Mouse (Mus musculus): Measurements from ENCODE around the gene Fcgr3. TPM values are rescaled to one million over a fixed set of nuclear protein-coding genes. Genes with fewer than 3 reads are reported as not detected.
"Not testable (repeated sequence)": the region's sequence is repeated elsewhere in the genome, so short reads cannot be mapped to it uniquely, and the experiment has no call there.

Fcgr3 gene
- polyA plus RNA-seq, 1 experiment from 2014 or later = 10.0 TPM

DNA sequence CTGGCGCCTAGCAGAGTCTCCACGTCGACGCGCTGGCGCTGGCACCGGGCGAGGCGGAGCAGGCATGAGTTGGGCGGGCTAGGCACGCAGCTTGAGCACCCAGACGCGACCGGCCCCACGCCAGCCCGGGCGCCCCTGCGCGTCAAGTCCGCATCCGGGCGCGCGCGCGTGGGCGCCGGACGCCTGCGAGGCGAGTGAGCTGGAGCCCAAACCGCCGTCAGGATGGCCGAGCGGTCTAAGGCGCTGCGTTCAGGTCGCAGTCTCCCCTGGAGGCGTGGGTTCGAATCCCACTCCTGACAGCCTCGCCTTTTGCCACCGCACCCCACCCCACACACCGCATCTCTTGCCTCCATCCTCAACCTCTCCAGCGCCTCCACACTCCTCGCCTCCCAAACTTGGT is 1.0 kb upstream of the Fcgr3 start:
- not testable (repeated sequence) for H3K4me1 ChIP-seq (replicated peaks); H3K9me3 ChIP-seq; H3K36me3 ChIP-seq; H3K9ac ChIP-seq; H3K27ac ChIP-seq
- Histone ChIP-seq H3K4me2 (peak overlapping the region; percentile 45), H3K27me3 (peaks cover 56% of the 10 kb centered on the region), H3K4me3 (peak overlapping the region; percentile 33)
- WGBS = 7% methylated on average over 32 of the region's 45 CpGs
- peak; percentile 26 for ATAC-seq (ENCODE audit: low FRiP score)

DNA sequence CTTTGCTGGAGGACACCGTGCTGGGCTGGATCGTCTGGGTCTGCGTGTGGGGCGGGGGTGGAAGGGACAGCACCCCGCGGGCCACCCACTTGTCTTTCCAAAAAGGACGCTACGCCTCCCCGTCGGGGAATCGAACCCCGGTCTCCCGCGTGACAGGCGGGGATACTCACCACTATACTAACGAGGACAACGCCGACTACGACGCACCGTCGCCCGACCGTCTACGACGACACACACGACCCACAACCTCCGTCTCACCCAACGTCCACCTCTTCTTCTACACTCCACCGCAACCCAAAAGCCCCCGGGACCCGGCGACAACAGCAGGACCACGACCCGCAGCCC is 480 bp upstream of the Fcgr3 start:
- peaks cover 59% of the 10 kb centered on the region for H3K27me3 ChIP-seq
- not testable (repeated sequence) for H3K4me1 ChIP-seq (replicated peaks); H3K9ac ChIP-seq; H3K27ac ChIP-seq; H3K9me3 ChIP-seq; H3K36me3 ChIP-seq
- ATAC-seq (ENCODE audit: low FRiP score) = peak; percentile 30
- under 1% methylated on average over 23 of the region's 35 CpGs for WGBS
- H3K4me3 ChIP-seq = peak overlapping the region; percentile 29
- H3K4me2 ChIP-seq = peak overlapping the region; percentile 37

DNA sequence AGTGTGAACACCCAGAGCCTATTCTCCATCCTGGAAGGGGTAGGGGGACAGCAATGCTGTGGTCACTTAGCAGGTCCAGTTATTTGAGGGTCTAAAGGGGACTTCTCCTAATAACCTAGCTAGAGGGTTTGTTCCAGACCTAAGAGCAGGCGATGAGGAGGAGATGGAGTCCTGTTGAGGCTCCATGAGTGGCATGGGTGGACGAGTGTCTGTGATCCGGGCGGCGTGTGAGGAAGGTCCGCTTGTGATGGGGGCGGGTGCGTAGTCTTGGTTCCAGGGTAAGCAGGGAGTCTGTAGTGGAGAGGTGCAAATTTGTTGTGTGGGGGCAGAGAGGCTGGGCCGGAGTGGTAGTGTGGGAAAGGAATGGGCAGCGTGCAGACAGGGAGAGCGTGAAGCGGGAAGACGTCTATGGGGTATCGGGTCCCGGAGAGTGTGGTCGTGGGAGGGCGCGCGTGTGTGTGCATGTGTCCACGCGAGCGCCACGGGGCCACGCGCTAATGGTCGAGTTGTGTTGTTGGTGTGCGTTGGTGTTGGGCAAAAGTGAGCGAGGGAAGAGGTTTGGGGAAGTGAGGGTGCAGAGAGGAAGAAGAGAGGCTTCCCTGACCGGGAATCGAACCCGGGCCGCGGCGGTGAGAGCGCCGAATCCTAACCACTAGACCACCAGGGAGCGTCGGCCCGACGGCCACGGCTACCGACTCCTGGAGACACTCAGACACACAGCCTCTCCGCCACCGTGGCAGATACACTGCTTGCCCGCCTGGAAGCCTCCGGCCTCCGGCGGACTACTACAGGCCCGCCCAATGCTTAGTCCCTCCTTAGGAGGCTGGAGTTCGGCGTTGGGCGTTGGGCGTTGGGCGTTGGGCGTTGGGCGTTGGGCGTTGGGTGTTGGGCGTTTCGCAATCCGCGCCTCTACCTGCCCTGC is 905 bp downstream of the Fcgr3 start:
- Histone ChIP-seq H3K4me2 (peak overlapping the region; percentile 37), H3K27me3 (peaks cover 59% of the 10 kb centered on the region), H3K4me3 (peak overlapping the region; percentile 29)
- H3K27ac ChIP-seq; H3K4me1 ChIP-seq (replicated peaks); H3K9me3 ChIP-seq; H3K36me3 ChIP-seq; H3K9ac ChIP-seq: not testable (repeated sequence)
- peak; percentile 74 for ATAC-seq (ENCODE audit: low FRiP score)
- 10% methylated on average over 40 of the region's 61 CpGs for WGBS

DNA sequence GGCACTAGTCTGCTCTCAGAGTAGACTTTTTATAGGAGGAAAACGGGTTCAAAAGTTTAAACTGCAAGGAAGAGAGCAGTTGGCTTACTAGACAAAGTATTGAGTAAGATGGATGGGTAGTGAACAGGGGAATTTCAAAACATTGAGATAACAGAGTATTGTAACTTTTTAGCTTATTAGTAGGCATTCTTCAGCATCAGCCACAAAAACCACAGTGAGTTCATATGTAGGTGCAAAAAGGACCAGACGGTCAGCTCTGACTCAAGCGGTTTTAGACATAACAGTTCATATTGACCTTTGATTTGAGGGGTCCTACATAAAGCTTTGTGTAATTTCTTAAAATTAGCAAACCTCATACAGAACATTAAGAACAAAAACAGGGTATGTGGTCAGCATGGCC is 3.2 kb downstream of the Fcgr3 start:
- Histone ChIP-seq H3K4me2 (no peak overlapping the region), H3K9ac (no peak overlapping the region), H3K4me3 (no peak overlapping the region), H3K27me3 (peaks cover 55% of the 10 kb centered on the region), H3K27ac (no peak overlapping the region), H3K36me3 (no peaks in the 10 kb centered on the region), H3K9me3 (no peaks in the 10 kb centered on the region), H3K4me1 (replicated peaks) (peaks cover 9% of the 10 kb centered on the region)
- 96% methylated on average over 3 of the region's 3 CpGs for WGBS
- no peak for ATAC-seq (ENCODE audit: low FRiP score)

DNA sequence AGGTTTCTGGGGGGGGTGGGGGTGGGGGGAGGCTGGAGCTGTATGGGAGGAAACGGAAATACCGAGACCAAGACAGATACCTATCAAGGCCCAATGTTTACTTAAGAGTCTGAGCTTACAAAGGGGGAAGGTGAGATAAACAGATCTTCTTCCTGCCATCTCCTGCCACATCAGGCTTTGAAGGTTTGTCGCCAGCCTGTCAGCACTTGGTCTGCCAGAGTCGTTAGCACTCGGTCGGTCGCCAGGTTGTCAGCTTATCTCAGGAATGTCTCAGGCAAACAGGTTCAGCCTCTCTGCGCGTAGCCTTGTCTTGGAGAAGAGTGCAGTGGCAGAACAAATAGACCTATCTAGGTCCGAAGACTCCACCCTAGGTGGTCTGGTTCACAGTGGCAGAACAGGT is 4.3 kb downstream of the Fcgr3 start:
- peaks cover 46% of the 10 kb centered on the region for H3K27me3 ChIP-seq
- WGBS = 60% methylated on average over 10 of the region's 10 CpGs
- no peak overlapping the region for H3K4me2 ChIP-seq
- H3K27ac ChIP-seq = no peak overlapping the region
- peaks cover 6% of the 10 kb centered on the region for H3K4me1 ChIP-seq (replicated peaks)
- no peaks in the 10 kb centered on the region for H3K9me3 ChIP-seq
- H3K9ac ChIP-seq = no peak overlapping the region
- no peak overlapping the region for H3K4me3 ChIP-seq
- no peaks in the 10 kb centered on the region for H3K36me3 ChIP-seq
- no peak for ATAC-seq (ENCODE audit: low FRiP score)

GRCm38 (mm10) chr1:171059203-171059602 is 5.5 kb downstream of the Fcgr3 start:
- no peaks in the 10 kb centered on the region for H3K9me3 ChIP-seq
- no peak overlapping the region for H3K9ac ChIP-seq
- ATAC-seq (ENCODE audit: low FRiP score) = no peak
- no peak overlapping the region for H3K27ac ChIP-seq
- no peak overlapping the region for H3K4me3 ChIP-seq
- no peak overlapping the region for H3K4me2 ChIP-seq
- WGBS = 92% methylated on average over 2 of the region's 2 CpGs
- no peaks in the 10 kb centered on the region for H3K36me3 ChIP-seq
- H3K27me3 ChIP-seq = peaks cover 40% of the 10 kb centered on the region
- peaks cover 3% of the 10 kb centered on the region; the same call in 1 of the 2 replicates for H3K4me1 ChIP-seq (replicated peaks)

DNA sequence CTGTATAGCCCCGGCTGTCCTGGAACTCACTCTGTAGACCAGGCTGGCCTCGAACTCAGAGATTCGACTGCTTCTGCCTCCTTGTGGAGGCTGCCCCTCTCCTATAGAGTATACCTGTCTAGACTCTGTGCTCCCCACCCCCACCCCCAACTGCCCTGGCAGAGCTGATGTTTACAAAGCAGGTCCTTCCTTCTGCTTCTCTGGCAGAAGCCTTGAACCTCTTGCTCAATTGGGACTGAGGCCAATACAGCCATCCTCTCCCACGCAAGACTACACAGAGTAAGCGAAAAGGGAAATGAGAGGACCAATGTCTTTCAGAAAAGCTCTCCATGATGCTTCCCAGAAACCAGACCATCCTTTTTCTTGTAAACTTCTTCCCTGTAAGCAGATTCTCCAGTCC is 7.5 kb downstream of the Fcgr3 start:
- Histone ChIP-seq H3K9ac (no peak overlapping the region), H3K27ac (no peak overlapping the region), H3K4me1 (replicated peaks) (no peaks in the 10 kb centered on the region), H3K4me2 (no peak overlapping the region), H3K4me3 (no peak overlapping the region), H3K27me3 (peaks cover 24% of the 10 kb centered on the region), H3K9me3 (no peaks in the 10 kb centered on the region), H3K36me3 (no peaks in the 10 kb centered on the region)
- WGBS = 95% methylated on average over 5 of the region's 5 CpGs
- no peak for ATAC-seq (ENCODE audit: low FRiP score)

GRCm38 (mm10) chr1:171053305-171053704 is 11.4 kb downstream of the Fcgr3 start:
- WGBS = 90% methylated on average over 6 of the region's 6 CpGs
- H3K4me3 ChIP-seq = no peak overlapping the region
- no peaks in the 10 kb centered on the region for H3K9me3 ChIP-seq
- H3K27me3 ChIP-seq = no peaks in the 10 kb centered on the region; the same call in 1 of the 2 replicates
- no peaks in the 10 kb centered on the region for H3K4me1 ChIP-seq (replicated peaks)
- ATAC-seq (ENCODE audit: low FRiP score) = no peak
- no peak overlapping the region for H3K27ac ChIP-seq
- no peak overlapping the region for H3K4me2 ChIP-seq
- no peak overlapping the region for H3K9ac ChIP-seq
- no peaks in the 10 kb centered on the region for H3K36me3 ChIP-seq

DNA sequence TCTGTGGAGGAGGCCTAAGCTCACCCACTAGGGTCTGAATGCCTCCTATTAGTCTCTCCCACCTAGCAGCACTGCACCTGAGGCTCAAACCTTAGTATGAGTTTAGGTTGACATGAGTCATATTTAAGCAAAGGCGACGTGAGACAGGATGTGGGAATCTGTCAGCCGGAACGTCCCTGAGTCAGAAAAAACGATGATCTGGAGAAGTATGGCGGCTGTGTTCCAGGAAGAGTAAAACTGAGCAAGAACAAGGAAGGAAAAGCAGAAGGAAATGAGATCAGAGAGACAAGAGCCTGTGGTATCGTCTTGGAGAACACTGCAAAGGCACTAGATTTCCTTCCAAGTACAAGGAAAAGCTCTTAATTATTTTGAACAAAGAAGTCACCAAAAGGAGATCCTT is 14.0 kb downstream of the Fcgr3 start:
- no peaks in the 10 kb centered on the region; the same call in 1 of the 2 replicates for H3K27me3 ChIP-seq
- H3K4me2 ChIP-seq = no peak overlapping the region
- no peak overlapping the region for H3K9ac ChIP-seq
- H3K4me3 ChIP-seq = no peak overlapping the region
- ATAC-seq (ENCODE audit: low FRiP score) = no peak
- H3K27ac ChIP-seq = no peak overlapping the region
- 91% methylated on average over 7 of the region's 7 CpGs for WGBS
- H3K36me3 ChIP-seq = no peaks in the 10 kb centered on the region
- H3K4me1 ChIP-seq (replicated peaks) = no peaks in the 10 kb centered on the region
- no peaks in the 10 kb centered on the region for H3K9me3 ChIP-seq

- no peak overlapping the region for H3K9ac ChIP-seq
- no peak overlapping the region for H3K4me3 ChIP-seq
- WGBS = 52% methylated on average over 10 of the region's 10 CpGs
- no peaks in the 10 kb centered on the region for H3K36me3 ChIP-seq
- H3K27me3 ChIP-seq = no peaks in the 10 kb centered on the region; the same call in 1 of the 2 replicates
- no peak overlapping the region for H3K27ac ChIP-seq
- H3K4me1 ChIP-seq (replicated peaks) = peaks cover 5% of the 10 kb centered on the region; the same call in 1 of the 2 replicates
- H3K4me2 ChIP-seq = peak overlapping the region; percentile 23; the same call in 1 of the 2 replicates
- ATAC-seq (ENCODE audit: low FRiP score) = no peak
- no peaks in the 10 kb centered on the region for H3K9me3 ChIP-seq
These were observed 15.5 kb downstream of the Fcgr3 start for GRCm38 (mm10) chr1:171049263-171049662.

GRCm38 (mm10) chr1:171046501-171046900 is 18.2 kb downstream of the Fcgr3 start:
- Histone ChIP-seq H3K27ac (no peak overlapping the region), H3K27me3 (no peaks in the 10 kb centered on the region; the same call in 1 of the 2 replicates), H3K4me1 (replicated peaks) (peaks cover 5% of the 10 kb centered on the region; the same call in 1 of the 2 replicates), H3K4me3 (no peak overlapping the region), H3K36me3 (no peaks in the 10 kb centered on the region), H3K9me3 (no peaks in the 10 kb centered on the region), H3K4me2 (no peak overlapping the region), H3K9ac (no peak overlapping the region)
- WGBS = 75% methylated on average over 3 of the region's 3 CpGs
- ATAC-seq (ENCODE audit: low FRiP score) = no peak

GRCm38 (mm10) chr1:171045079-171045465 is 19.7 kb downstream of the Fcgr3 start:
- Histone ChIP-seq H3K4me1 (replicated peaks) (peaks cover 5% of the 10 kb centered on the region; the same call in 1 of the 2 replicates), H3K9ac (peak overlapping the region; percentile 69), H3K4me3 (peak overlapping the region; percentile 62), H3K36me3 (no peaks in the 10 kb centered on the region), H3K27ac (no peak overlapping the region), H3K9me3 (no peaks in the 10 kb centered on the region), H3K27me3 (peaks cover 3% of the 10 kb centered on the region; the same call in 1 of the 2 replicates), H3K4me2 (peak overlapping the region; percentile 54)
- ATAC-seq (ENCODE audit: low FRiP score) = peak; percentile 19; the same call in 1 of the 2 replicates
- 4% methylated on average over 14 of the region's 14 CpGs for WGBS
